Mouse (Mus musculus): ENCODE data around the gene Gigyf1. TPM values are rescaled to one million over a fixed set of nuclear protein-coding genes. Genes with fewer than 3 reads are reported as not detected.
A peak's percentile ranks its signal among the peaks of the same experiment; 100 is the strongest.

Gigyf1 gene
- total RNA-seq (2014; fragmentation: Nextera tagmentation) (19.8 and 39.2 TPM in 2 replicates), total RNA-seq (2017) (7.9 and 10.8 TPM in 2 replicates)

GRCm38 (mm10) chr5:137518436-137518835 is at the start of gene Gigyf1:
Gigyf1 (plus strand) TSS chr5:137518548.
- peak; percentile 27; the same call in 1 of the 2 replicates for ATAC-seq (replicated peaks; ENCODE audit: low FRiP score, low TSS enrichment, poor library complexity, severe bottlenecking)

GRCm38 (mm10) chr5:137472252-137472904 is 46.0 kb upstream of the Gigyf1 start:
- peak; percentile 53 for ATAC-seq (replicated peaks; ENCODE audit: low FRiP score, low TSS enrichment, poor library complexity, severe bottlenecking)

GRCm38 (mm10) chr5:137474351-137474750 is 44.0 kb upstream of the Gigyf1 start:
- ATAC-seq (replicated peaks; ENCODE audit: low FRiP score, low TSS enrichment, poor library complexity, severe bottlenecking), result no peak

GRCm38 (mm10) chr5:137476964-137477363 is 41.4 kb upstream of the Gigyf1 start, which contains the start of gene Zan:
Zan (minus strand) TSS chr5:137477064.
- ATAC-seq (replicated peaks; ENCODE audit: low FRiP score, low TSS enrichment, poor library complexity, severe bottlenecking), result no peak

GRCm38 (mm10) chr5:137481138-137481537 is 37.2 kb upstream of the Gigyf1 start:
- ATAC-seq (replicated peaks; ENCODE audit: low FRiP score, low TSS enrichment, poor library complexity, severe bottlenecking), result no peak

- no peak for ATAC-seq (replicated peaks; ENCODE audit: low FRiP score, low TSS enrichment, poor library complexity, severe bottlenecking)
Observed at GRCm38 (mm10) chr5:137481897-137482296, 36.5 kb upstream of the Gigyf1 start.

GRCm38 (mm10) chr5:137485071-137485850 is 33.1 kb upstream of the Gigyf1 start:
- ATAC-seq (replicated peaks; ENCODE audit: low FRiP score, low TSS enrichment, poor library complexity, severe bottlenecking), result no peak

GRCm38 (mm10) chr5:137485851-137486155 is 32.5 kb upstream of the Gigyf1 start:
- no peak for ATAC-seq (replicated peaks; ENCODE audit: low FRiP score, low TSS enrichment, poor library complexity, severe bottlenecking)

- no peak for ATAC-seq (replicated peaks; ENCODE audit: low FRiP score, low TSS enrichment, poor library complexity, severe bottlenecking)
Observed at GRCm38 (mm10) chr5:137487616-137488015, 30.7 kb upstream of the Gigyf1 start.

- no peak for ATAC-seq (replicated peaks; ENCODE audit: low FRiP score, low TSS enrichment, poor library complexity, severe bottlenecking)
Observed at GRCm38 (mm10) chr5:137491559-137491958, 26.8 kb upstream of the Gigyf1 start.

GRCm38 (mm10) chr5:137493831-137494230 is 24.5 kb upstream of the Gigyf1 start:
- ATAC-seq (replicated peaks; ENCODE audit: low FRiP score, low TSS enrichment, poor library complexity, severe bottlenecking), result no peak

GRCm38 (mm10) chr5:137500186-137500585 is 18.2 kb upstream of the Gigyf1 start:
- no peak for ATAC-seq (replicated peaks; ENCODE audit: low FRiP score, low TSS enrichment, poor library complexity, severe bottlenecking)

GRCm38 (mm10) chr5:137501709-137502666 is 16.4 kb upstream of the Gigyf1 start, which contains the start of gene Pop7:
Pop7 (minus strand) TSS chr5:137502518.
- ATAC-seq (replicated peaks; ENCODE audit: low FRiP score, low TSS enrichment, poor library complexity, severe bottlenecking), result peak; percentile 89

- ATAC-seq (replicated peaks; ENCODE audit: low FRiP score, low TSS enrichment, poor library complexity, severe bottlenecking), result peak; percentile 87
Observed at GRCm38 (mm10) chr5:137502667-137503110, 15.7 kb upstream of the Gigyf1 start.

- no peak for ATAC-seq (replicated peaks; ENCODE audit: low FRiP score, low TSS enrichment, poor library complexity, severe bottlenecking)
Observed at GRCm38 (mm10) chr5:137504041-137504440, 14.3 kb upstream of the Gigyf1 start.

GRCm38 (mm10) chr5:137510014-137510501 is 8.3 kb upstream of the Gigyf1 start:
- peak; percentile 46; the same call in 1 of the 2 replicates for ATAC-seq (replicated peaks; ENCODE audit: low FRiP score, low TSS enrichment, poor library complexity, severe bottlenecking)

- ATAC-seq (replicated peaks; ENCODE audit: low FRiP score, low TSS enrichment, poor library complexity, severe bottlenecking), result no peak
Observed at GRCm38 (mm10) chr5:137510573-137511390, 7.6 kb upstream of the Gigyf1 start.

GRCm38 (mm10) chr5:137511706-137512105 is 6.6 kb upstream of the Gigyf1 start:
- ATAC-seq (replicated peaks; ENCODE audit: low FRiP score, low TSS enrichment, poor library complexity, severe bottlenecking), result no peak
